Mouse (Mus musculus) layer of hippocampus, postnatal 25 days (tissue): ENCODE results near the gene 4930470P17Rik. TPM values are rescaled to one million over a fixed set of nuclear protein-coding genes. Genes with fewer than 3 reads are reported as not detected.
"Not testable (repeated sequence)": the region's sequence is repeated elsewhere in the genome, so short reads cannot be mapped to it uniquely, and the experiment has no call there.

Source experiments
- DNase-seq, 2 experiments: peaks; one replicate each; pipeline ENCODE4 v3.0.0; 2022; ENCODE audit warnings: mixed read lengths in 2 of 2, low spot score in 1 of 2; ENCODE audit errors: extremely low spot score in 1 of 2
- total RNA-seq, 2 experiments: library from RNA; stranded (reverse); gene quantifications; 2 replicates each; pipeline ENCODE4 v1.2.3; 2021

Gene 4930470P17Rik
- total RNA-seq, result not detected

DNA sequence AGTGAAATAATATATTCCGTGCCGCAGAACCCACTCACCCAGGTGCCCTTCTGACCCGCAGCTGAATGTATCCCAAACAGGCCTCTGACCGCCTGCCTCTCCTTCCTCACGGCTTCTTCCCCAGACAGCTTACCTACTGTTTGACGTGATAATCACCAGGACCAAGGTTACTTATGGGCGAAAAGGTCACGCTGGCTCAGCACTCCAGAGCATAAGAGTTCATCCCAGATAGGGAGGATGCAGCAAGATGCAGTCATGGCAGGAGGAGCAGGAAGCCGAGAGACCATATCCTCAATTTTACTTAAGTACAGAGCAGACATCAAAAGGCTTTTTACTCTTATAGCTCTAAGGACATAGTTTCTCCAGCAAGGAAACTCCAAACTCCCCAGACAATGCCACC, at the start of gene 4930470P17Rik:
4930470P17Rik (minus strand) TSS at position 101 of the 400 bp plus-strand sequence.
- DNase-seq, result no peak

DNA sequence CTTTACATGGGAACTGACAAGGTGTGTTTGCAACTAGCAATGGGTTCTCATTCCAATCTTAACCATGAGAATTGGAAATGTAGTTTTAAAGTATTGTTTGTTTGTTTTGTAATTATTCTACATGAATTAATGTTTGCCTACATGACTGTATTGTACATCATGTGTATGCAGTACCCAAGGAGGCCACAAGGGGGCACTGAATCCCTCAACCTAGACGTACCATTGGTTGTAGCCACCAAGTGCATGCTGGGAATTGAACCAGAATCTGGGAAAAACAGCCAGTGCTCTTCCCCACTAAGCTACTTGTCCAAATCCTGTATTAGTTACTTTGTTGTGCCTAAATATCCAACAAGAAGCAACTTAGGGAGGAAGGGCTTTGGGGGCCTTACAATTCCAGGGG, 49.7 kb upstream of the 4930470P17Rik start:
- no peak for DNase-seq

DNA sequence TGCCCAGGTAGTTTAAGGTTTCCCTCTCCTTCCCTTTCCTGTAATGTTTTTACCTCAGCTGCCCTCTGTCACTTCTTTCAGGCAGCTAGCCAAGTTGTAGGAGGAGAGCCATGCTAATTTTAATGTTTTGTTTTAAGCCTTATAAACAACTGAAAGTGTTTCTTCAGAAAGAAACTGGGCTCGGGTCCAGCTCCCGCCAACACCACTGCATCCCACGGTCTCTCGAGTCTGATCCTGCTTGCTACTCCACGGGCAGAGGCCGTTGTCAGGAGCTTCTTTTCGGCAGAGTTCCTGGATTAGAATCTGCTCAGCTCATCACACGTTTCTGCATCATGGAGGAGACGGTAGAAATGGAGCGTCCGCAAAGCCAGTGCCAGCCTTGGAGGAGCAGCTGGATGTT, 46.7 kb upstream of the 4930470P17Rik start:
- no peak for DNase-seq

GRCm38 (mm10) chr2:170646201-170646600, 44.4 kb upstream of the 4930470P17Rik start:
- DNase-seq, result no peak

DNA sequence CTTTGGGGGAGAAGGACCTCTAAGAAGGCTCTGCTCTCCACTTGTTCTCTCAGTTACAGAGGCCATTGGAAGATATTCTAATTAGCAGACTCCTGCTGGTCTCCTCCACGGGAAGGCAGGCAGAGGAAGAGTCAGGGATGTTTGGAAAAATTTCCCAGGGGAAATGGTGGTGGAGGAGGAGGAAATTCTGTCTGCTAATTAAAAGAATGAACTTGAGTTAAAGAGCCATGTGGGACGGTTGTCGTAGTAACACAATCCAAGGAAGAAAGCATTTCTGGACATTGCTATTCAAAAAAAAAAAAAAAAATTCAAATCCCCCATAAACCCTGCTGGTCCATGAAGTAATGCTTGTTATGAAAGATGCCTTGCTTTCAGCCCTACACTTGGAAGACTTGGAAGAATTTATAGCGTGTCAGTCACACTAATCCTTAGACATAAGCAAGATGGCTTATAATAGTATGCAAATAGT, 40.6 kb upstream of the 4930470P17Rik start:
- DNase-seq, result no peak

GRCm38 (mm10) chr2:170640281-170640680, 38.5 kb upstream of the 4930470P17Rik start:
- no peak for DNase-seq

GRCm38 (mm10) chr2:170638746-170639145, 36.9 kb upstream of the 4930470P17Rik start:
- no peak for DNase-seq

GRCm38 (mm10) chr2:170632998-170633622, 31.3 kb upstream of the 4930470P17Rik start:
- no peak for DNase-seq

DNA sequence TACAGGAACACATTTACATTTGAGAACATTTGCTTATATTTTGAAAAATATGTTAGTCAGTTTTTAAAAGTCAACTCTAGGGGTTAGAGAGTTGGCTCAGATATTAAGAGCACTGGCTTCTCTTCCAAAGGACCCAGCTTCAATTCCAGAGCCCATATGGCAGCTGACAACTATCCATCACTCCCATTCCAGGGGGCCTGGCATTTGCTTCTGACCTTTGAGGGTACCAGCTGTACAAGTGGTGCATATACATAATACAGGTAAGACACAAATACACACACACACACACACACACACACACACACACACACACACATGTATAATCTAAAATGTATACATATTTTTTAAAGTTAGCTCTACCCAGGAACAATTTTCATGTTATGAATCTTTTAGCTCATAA, 30.6 kb upstream of the 4930470P17Rik start:
- DNase-seq, result no peak

GRCm38 (mm10) chr2:170631375-170631774, 29.6 kb upstream of the 4930470P17Rik start:
- no peak for DNase-seq

DNA sequence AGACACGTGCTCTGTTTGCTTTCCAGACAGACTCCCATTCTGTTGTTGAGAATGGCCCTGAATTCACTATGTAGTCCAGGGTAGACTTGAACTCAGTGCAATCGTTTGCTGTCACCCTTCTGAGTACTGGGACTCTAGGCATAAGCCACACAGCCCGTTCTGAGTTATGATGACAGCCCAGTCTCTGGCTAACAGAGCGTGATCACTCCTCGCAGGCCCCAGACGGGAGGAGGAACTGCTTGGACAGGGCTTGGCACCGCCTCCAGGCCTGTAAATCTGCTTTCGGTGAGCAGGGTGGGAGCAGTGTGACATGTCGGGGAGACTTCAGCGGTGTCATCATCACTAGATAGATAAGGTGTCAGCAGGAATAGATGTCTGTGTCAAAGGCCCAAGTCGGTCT, 28.7 kb upstream of the 4930470P17Rik start:
- DNase-seq, result no peak

GRCm38 (mm10) chr2:170627991-170628390, 26.2 kb upstream of the 4930470P17Rik start:
- DNase-seq, result not testable (repeated sequence)

DNA sequence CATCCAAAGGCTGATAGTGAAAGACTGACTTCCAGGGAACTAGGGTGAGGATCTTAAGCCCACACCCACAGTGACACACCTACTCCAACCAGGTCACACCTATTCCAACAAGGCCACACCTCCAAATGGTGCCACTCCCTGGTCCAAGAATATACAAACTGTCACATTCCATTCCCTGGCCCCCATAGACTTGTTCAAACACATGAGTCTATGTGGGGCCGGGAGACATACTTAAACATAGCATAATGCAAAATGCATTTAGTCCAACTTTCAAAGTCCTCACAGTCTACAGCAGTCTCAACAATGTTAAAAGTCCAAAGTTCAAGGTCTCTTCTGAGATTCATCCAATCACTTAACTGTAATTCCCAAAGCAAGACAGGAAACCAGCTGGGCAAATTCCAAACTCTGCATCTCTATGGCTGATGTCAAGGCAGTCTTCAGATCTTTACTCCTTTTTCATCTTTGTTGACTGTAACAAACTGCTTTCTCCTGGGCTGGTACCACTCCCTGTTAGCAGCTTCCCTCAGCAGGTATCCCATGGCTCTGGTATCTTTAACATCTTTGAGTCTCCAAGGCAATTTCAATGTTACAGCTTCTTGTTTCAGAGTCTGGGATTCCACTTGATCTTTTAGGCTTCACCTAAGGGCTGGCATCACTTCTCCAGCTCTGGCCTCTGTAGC, 22.5 kb upstream of the 4930470P17Rik start:
- not testable (repeated sequence) for DNase-seq

GRCm38 (mm10) chr2:170622985-170623384, 21.2 kb upstream of the 4930470P17Rik start:
- no peak for DNase-seq

GRCm38 (mm10) chr2:170618862-170619492, 17.2 kb upstream of the 4930470P17Rik start:
- DNase-seq, result peak in 1 of 2 experiments; percentile 15

GRCm38 (mm10) chr2:170611794-170612193, 10.0 kb upstream of the 4930470P17Rik start:
- not testable (repeated sequence) for DNase-seq

DNA sequence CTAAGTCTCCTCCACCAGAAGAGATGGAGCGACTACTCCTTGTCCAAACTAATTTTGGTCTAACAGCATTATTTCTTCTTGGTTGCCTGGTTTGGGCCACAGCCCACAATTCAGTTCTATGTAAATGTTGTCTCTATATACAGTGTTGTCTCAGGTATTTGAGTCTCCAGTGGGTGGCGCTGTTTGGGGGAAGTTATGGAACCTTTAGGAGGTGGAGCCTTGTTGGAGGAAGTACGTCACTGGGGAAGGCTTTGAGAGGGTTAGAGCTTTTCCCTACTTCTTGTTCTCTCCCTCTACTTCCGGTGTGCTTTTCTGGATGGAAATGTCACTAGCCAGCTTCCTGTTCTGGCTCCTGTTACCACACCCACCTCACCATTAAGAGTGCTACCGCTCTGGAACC, 646 bp downstream of the 4930470P17Rik start:
- DNase-seq, result no peak

- DNase-seq, result no peak
These were observed 4.2 kb downstream of the 4930470P17Rik start for GRCm38 (mm10) chr2:170597586-170597985.

- DNase-seq, result peak; percentile 63 to 82
These were observed 5.1 kb downstream of the 4930470P17Rik start for GRCm38 (mm10) chr2:170596726-170597125.

- no peak for DNase-seq
These were observed 9.7 kb downstream of the 4930470P17Rik start for GRCm38 (mm10) chr2:170592161-170592560.

- no peak for DNase-seq
These were observed 13.4 kb downstream of the 4930470P17Rik start for GRCm38 (mm10) chr2:170588369-170588900.
